Mouse (Mus musculus) right cerebral cortex, postnatal 36 days (tissue): ENCODE results near the gene Krt71.
"Not testable (repeated sequence)": the region's sequence is repeated elsewhere in the genome, so short reads cannot be mapped to it uniquely, and the experiment has no call there.

ENCODE experiments used
- DNase-seq, 2 experiments: peaks; one replicate each; pipeline ENCODE4 v3.0.0; 2022; ENCODE audit warnings: low spot score in 2 of 2, mixed read lengths in 1 of 2

Krt71 gene

DNA sequence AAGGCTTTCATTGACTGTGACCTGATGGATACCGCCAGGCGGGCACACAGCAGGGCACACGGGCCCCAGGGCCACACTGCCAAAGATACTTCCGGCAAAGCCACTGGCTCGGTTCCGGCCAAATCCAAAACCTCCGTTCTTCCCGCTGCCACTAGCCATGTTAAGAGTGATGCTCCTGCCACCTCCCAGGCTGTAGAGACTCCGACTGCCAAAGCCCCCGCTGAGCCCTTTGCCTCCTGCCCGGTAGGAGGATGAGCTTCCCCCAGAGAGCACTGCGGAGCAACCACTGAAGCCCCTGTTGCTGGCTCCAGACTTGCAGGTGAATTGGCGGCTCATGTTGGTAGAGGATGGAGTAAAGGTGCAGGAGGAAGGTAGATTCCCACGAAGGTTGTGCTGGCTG, at the start of gene Krt71:
Gene Krt71 (minus strand): TSS at position 399 of the 400 bp plus-strand sequence.
- no peak for DNase-seq

DNA sequence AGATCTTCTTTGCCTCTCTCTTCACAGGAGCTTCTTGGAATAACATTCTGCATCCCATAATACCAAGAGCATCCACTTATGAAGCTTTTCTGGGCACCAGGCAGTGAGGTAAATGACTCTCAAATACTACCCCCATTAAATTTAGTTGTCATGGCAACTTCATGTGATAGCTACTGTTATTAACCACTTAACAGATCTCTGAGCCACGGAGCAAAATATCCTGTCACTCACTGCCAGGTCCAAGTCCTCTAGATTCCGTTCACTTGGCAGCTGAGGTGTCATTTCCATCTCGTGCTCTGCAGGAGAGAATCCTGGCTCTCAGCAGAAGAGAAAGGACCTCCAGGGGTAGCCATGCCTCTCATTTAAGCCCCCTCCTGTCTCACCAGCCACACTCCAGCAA, 48.0 kb upstream of the Krt71 start:
- DNase-seq: no peak

DNA sequence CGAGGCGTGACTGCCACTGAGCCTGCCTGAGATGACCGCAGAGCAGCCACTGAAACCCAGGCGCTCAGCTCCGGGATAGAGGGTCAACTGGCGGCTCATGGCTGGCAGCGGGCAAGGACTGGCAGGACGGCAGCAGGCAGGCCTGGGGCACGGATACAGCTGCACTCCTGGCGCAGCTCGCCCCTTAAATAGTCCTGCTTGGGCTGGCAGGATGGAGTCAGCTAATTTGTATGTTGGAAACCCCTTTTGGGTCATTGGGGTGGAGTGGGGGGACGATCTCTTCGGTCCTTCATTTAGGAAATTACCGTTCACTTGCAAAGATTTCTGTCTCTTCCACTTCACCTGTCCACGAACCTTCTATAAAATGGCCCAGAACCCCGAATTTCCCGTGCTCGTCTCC, 43.5 kb upstream of the Krt71 start, which contains the start of gene Krt72:
Gene Krt72 (minus strand): TSS at position 101 of the 400 bp plus-strand sequence.
- DNase-seq: no peak

DNA sequence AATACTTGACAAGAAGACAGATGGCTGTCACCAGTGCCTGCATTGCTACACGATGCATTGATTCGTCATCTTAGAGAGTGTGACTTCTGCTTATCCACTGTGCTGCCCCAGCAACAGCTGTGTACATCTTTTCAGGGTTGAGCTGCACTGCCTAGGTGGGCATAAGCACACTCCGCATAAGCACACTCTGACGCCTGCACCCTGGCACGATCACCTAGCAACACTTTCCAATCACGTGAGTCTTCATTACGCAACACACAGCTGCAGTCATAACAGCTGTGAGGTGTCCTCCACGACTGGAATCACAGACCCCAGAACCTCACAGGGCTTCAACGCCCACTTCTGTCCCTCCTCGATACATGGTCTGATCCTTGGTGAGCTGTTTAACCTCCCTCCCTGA, 30.5 kb upstream of the Krt71 start:
- no peak for DNase-seq

DNA sequence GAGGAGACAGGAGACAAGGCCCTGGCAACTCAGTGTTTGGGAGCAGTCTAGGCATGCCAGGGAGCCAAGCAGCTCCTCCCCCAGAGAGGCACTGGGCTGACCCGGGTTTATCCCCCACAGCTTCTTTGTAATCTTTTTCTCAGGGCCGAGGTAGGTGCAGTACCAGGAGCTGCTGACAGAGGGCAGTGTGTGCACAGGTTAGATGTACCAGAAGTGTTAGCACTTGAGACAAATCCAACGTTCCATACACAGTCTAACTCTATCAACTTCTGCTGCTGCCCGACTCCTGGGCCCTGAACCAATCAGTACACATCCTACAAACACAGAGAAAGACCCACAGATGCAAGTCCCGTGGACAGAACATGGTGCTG, 29.8 kb upstream of the Krt71 start:
- peak; percentile 64 to 80 for DNase-seq

DNA sequence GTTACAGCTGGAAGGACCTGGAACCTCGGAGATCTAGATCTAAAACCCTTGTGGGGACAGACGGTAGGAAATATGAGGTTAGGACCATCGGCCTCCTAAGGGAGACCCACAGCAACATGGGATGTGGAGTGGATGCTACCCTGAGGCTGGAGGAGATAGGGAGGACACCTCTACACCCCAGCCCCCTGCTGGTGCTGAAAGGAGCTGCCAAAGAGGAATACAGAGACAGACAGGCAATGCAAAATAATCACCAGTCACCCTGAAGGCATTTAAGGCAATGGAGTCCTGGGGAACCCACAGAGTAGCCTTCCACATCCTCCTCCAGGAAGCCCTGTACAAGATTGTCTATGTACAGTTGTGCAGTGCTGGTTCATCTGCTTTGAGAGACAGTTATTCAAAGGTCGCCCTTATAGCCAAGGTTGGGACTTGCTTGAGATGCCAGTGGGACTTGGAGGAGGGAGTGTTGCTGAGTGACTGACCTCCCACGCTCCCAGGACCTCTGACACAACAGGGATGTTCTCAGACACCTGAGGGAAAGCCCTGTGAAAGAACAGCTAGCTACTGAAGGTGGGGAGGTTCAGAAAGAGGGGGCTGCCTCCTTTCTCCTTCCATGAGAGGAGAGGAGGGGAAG, 29.3 kb upstream of the Krt71 start:
- peak in 1 of 2 experiments; percentile 4 for DNase-seq

DNA sequence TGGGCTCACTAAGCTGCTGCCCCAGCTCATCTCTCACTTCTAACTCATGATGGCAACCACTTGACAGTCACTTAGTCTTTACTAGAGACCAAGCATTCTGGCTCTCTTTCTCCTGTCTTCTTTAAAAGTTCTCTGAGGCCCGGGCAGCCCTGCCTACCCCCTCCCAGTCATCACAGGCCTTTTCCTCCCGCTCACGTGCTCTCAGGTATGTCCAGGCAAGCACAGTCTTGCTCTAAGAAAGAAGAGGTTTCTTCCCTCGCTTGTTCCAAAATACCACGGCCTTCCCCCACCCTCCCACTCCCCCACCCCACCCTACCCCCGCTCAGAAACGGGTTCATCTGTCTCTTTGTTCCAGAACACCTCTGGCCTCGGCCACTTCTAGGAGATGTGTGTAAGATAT, 27.3 kb upstream of the Krt71 start:
- no peak for DNase-seq

DNA sequence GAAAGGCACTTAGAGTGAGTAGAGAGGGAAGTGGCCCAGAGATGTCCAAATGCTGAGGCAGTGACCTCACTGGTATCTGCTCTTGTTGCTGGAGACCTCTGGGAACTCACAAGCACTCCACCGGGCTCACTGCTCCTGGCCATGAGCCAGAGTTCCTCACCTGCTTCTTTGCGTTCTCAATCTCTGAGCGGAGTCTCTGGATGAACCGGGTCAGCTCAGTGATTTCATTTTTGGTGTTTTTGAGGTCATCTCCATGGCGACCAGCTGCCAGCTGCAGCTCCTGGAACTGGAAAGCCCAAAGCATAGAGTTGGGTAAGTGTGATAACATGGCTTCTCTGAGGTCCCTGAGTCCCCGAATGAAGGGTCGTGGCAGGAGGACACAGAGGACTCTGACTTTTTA, 5.1 kb downstream of the Krt71 start:
- no peak for DNase-seq

DNA sequence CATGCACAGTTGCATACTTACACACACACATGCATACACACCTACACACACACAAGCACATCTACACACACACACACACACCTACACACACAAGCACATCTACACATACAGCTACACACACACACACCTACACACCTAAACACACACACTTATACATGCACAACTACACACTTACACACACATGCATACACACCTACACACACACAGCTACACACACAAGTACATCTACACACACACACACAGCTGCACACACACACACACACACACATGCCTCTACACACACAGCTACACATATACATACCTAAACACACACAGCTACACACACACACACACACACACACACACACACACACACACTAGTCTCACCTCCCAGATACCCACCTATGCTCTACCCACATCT, 12.3 kb downstream of the Krt71 start:
- DNase-seq: no peak

DNA sequence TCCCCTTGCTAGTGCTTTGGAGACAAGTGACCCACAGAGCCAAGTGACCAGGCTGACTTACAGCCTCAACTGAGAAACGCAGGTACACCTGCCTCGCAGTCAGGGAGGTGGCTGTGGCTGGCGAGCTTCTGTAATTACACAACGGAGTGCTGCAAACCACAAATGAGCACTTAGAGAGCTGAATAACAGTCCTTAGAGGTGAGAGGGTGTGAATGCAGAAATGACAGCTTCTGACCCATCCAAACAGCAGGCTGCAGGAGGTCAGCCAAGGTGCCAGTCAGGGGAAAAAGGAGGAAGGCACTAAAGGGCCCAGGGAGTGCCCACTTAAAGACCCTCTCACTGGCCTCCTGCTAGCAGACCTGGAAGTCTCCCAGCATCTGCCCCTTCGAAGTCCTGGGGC, 18.2 kb downstream of the Krt71 start:
- DNase-seq: no peak

DNA sequence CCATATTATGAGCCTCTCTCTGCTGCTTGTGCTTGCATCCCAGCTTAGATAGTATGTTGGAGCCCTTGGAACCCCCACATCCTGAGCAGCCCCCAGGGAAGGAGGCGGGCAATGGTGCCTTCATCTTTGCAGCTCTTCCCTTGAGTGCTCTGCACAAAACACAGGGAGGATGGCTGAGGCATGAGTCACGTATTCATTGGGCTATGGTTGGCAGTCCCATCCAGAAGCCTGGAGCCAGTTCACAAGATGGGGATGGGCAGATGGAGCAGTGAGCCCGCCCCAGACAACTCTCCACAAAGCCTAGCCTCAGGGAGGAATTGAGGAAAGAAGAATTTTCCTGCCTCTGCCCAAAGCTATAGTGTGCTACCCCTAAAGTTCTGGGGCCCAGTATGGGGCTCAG, 27.1 kb downstream of the Krt71 start:
- DNase-seq: no peak

DNA sequence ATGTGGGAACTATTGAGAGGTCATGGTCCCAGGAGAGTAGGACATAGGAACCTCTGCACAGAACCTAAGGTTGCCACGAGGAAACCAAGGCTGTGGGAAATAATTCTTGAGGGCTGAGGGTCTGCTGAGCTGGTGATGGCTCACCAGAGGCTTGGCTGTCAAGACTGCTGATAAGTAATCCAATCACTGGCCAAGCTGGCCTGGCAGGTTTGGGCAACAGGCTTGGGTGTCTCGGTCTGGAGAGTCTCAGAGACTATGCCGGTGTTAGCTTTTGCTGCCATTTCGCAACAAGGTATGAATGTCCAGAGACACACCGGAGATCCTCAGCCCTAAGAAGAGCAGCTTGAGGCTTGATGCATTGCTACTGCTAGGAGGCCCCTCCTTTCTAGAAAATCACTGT, 28.6 kb downstream of the Krt71 start:
- DNase-seq: no peak

DNA sequence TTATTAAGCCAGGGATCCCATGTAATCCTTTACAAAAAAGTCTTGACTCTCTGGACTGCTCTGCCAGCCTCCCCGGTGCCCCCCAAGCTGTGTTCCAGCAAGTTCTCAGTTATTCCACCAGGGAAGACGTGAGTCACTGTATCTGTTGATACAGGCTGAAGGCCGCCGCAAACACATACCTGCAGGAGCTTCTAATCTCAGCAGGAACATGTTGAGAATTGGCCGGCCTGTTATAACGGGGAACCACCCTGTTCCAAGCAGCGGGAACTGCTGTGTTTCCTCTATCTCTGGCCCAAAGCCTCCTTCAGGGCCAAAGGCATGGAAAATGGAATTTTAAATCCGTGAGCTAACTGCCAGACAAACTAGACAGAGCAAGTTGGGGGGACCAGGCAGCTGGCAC, 29.2 kb downstream of the Krt71 start:
- DNase-seq: no peak

DNA sequence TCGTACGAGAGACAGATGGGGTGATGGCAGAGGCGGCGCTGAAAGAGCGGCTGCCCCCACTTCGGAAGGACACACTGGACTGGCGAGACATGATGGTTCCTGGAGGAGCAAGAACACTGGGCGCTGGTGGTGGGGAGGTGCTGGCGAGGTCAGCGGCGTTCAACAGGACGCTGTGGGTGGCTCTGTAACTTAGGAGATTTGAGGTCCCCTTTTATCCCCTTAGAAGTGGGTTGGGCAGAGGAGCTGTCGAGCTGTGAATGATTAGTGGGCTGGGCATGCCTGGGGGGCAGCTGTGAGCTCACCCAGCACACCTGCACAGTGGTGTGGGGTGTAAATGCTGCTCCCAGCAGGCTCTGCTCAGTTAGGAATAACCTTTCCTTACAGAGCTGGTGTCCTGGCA, 30.2 kb downstream of the Krt71 start, which contains the start of gene Krt5:
Gene Krt5 (minus strand): TSS at position 179 of the 400 bp plus-strand sequence.
- DNase-seq: no peak

DNA sequence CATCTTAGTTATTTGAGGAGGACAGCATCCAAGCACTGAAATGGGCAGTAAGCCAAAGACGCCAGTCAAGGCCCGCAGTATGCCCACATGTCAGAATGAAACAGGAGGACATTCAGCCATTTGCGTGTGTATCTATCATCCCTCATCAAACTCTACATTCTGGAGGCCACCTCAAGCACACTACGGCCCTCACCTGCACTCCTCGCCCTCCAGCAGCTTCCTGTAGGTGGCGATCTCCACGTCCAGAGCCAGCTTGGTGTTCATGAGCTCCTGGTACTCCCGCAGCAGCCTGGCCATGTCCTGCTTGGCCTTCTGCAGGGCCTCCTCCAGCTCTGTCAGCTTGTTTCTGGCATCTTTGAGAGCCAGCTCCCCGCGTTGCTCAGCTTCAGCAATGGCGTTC, 34.2 kb downstream of the Krt71 start:
- no peak for DNase-seq

DNA sequence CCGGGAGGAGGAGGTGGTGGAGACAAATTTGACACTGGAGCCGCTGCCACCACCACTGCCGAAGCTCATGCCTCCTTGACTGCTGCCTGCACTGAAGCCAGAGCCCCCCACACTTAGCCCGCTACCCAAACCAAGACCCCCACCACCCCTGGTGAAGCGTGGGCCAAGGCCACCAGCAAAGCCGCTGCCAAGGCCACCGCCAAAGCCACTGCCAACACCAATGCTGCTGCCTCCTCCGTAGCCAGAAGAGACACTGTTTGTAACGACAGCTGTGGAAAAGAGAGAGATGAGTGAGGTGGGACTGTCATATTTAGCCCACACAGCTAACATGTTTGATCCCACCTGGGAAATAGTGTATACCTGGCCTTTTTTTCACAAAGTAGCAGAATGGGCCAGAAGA, 35.5 kb downstream of the Krt71 start:
- no peak for DNase-seq

DNA sequence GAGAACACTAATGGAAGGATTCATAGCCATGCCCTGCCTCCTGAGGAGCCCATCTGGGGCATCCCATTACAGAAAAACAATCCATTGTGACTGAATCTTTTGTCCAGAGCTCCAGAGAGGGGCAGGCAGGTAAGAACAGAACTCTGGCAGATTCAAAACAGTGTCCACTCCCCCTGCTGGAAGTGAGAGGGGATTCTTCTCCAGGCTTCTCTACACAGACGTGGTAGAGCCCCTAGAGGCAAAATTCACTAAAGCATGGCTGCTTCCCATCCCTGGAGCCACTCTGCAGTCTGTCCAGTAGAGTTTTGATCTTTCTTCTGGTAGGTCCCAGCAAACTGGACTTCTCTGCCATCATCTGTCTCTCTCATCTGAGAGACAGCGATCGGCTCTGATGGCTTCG, 38.8 kb downstream of the Krt71 start:
- DNase-seq: no peak

DNA sequence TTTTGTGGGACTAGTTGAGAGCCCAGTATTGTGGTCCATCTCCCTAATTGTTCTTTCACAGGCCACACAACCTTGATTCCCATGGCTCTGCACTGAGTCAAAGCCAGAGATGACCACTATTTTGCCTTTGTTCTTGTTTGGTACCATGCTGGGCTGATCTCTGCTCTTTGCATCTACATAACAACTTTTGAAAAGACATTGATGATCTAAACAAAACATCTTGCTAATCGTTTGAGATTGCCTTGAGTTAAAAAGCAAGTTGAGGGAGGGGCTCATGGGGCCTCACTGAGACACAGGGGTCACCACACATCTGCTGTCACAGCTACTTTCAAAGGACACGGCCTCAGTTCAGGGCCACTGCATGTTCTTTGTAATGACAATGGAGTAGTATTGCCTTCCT, 40.5 kb downstream of the Krt71 start:
- DNase-seq: no peak

DNA sequence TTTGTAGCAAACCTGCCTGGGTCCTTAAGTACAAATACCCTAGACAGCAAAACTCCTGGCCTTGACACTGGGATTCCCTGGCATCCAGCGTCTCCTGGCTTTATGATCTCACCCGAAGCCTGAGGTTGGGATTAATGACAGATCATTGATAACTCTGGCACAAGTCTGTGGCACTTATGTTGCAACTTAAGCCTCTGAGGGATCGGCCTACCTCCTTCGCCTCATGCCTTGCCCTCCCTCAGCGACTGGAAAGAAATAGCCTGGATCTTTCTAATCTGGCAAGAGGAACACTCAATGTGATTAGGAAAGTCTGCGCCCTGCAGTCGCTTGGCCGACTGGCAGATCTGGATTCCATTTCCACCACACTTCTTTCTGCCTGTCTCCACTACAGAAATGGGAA, 43.0 kb downstream of the Krt71 start:
- DNase-seq: no peak

DNA sequence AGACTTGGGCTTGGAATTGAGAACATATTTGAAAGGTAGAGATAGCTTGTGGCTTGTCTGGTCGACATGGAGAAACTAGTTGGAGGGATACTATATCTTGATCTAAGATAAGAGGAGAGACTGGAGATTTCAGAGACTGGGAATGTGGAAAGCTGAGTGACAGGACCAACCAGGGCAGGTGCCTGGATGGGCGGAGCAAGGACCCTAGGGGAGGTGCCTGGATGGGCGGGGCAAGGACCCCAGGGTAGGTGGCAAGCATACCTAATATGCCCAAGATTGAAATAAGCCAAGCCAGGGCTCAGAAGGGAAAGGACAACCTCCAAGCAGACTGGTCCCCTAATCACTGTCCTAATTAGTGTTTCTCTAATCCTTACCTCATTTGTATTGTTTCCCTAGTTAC, 43.7 kb downstream of the Krt71 start:
- no peak for DNase-seq

DNA sequence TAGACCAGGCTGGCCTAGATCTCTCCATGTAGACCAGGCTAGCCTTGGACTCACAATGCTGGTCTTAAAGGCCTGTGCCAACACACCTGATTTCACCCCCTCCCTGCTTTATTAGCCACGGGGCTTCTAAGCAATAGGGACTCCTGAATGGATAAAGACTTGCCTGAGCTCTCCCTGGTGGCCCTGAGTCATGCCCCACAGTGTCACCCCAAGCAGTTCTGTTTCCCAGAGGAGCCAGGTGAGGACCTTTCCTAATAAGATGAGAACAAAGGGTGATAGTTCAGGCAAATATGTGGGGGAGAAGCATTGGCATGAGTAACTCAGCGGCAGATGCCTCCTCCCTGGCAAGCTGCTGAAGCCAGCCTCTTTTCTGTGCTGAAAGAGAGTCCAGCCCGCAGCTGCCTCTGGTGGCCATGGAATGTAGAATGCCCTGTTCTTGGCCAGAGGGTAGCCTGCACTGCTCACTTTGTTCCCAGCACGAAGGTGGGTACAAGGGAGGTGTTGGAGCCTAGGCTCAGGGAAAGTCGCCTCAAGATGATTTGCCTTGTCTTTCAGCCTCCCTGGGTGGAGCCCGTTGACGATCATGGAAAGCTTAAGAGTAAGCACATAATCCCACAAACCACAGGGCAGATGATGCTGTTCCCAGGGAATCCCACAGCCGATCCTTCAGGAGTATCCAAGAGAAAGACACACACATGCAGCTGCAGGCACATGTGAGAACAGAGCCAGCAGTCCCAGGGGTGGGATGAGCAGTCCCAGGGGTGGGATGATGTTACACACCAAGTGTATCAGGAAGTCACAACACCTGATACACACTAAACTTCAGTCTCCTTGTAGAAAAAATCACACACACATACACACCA, 45.4 kb downstream of the Krt71 start:
- DNase-seq: no peak

DNA sequence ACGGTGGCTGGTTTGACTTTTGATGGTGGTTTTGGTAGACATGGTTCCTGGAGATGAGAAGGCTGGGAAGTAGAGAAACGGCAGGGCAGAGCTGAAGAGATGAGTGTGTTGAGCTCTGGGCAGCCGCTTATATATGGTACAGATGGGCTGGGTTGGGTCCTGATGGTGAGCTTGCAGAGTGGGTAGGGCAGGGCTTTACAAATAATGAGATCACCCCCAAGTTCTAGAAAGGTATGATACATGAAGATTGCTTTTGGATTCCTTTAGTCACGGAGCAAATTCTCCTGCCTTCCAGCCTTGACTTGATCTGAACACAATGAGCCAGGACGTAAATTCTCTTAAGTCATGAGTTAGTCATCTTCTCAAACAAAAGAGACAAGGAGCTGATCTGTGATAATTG, 48.7 kb downstream of the Krt71 start, which contains the start of gene Krt6a:
Gene Krt6a (minus strand): TSS at position 101 of the 400 bp plus-strand sequence.
- no peak for DNase-seq

DNA sequence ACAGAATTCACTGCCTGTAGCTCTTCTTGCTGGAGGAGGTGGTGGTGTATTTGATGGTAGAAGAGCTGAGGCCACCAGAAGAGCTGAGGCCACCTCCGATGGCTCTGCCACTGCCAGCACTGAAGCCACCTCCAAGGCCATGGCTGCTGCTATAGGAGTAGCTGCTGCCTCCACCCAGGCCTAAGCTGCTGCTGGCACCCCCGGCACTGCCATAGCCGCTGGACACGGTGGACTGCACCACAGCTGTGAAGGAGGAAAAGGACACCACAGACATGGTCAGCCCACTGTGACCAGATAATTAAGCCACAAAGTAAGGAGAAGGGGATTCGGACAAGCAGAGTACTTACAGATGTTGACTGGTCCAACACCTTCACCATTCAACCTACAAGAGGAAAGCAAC, 52.4 kb downstream of the Krt71 start:
- not testable (repeated sequence) for DNase-seq
